Mouse (Mus musculus) heart, embryonic 13.5 days (tissue): ENCODE results near the gene Psmb2. TPM values are rescaled to one million over a fixed set of nuclear protein-coding genes. Genes with fewer than 3 reads are reported as not detected.

ENCODE experiments used
- ATAC-seq: fragments of 200-750 bp; cut with Nextera tagmentation; 2 replicates; pipeline ENCODE4 v1.8.0; 2017; ENCODE audit warnings: moderate TSS enrichment; ENCODE audit not compliant: insufficient number of reproducible peaks, low FRiP score, low TSS enrichment; ENCODE audit errors: extremely low read depth
- H3K27ac ChIP-seq: fragments of 300-500 bp; sonication (generic); replicated peaks from 2 replicates; pipeline ENCODE4 v1.5.1; 2015; ENCODE audit warnings: moderate library complexity, mild to moderate bottlenecking, inconsistent platforms
- H3K27me3 ChIP-seq: fragments of 300-500 bp; sonication (generic); replicated peaks from 2 replicates; pipeline ENCODE4 v1.6.1; 2015; ENCODE audit warnings: mild to moderate bottlenecking, inconsistent platforms
- H3K36me3 ChIP-seq: fragments of 300-500 bp; sonication (generic); 2 replicates; pipeline ENCODE4 v1.6.1; 2015; ENCODE audit warnings: mild to moderate bottlenecking, inconsistent platforms
- H3K4me1 ChIP-seq: fragments of 300-500 bp; sonication (generic); 2 replicates; pipeline ENCODE4 v1.6.1; 2015; ENCODE audit warnings: inconsistent platforms
- H3K4me2 ChIP-seq: fragments of 300-500 bp; sonication (generic); 2 replicates; pipeline ENCODE4 v1.6.1; 2015; ENCODE audit warnings: inconsistent platforms, mild to moderate bottlenecking, moderate library complexity
- H3K4me3 ChIP-seq: fragments of 300-500 bp; sonication (generic); 2 replicates; pipeline ENCODE4 v1.5.1; 2015; ENCODE audit warnings: moderate library complexity, mild to moderate bottlenecking, inconsistent platforms
- H3K9ac ChIP-seq: fragments of 300-500 bp; sonication (generic); 2 replicates; pipeline ENCODE4 v1.6.1; 2015; ENCODE audit warnings: inconsistent platforms, mild to moderate bottlenecking, moderate library complexity
- H3K9me3 ChIP-seq: fragments of 300-500 bp; sonication (generic); 2 replicates; pipeline ENCODE4 v1.6.1; 2016; ENCODE audit warnings: inconsistent platforms
- WGBS: fragments of 180-500 bp; shearing (Covaris S2); methylation state at CpG from one replicate; pipeline ENCODE4 v1.1.7; 2015; ENCODE audit warnings: mixed read lengths; 5-methylcytosine and 5-hydroxymethylcytosine counted together
- polyA plus RNA-seq: library from polyadenylated mRNA; unstranded; fragments of >200 nt; fragmentation: Nextera tagmentation; extraction: Ambion mirVana; gene quantifications from 2 replicates; pipeline ENCODE4 v1.2.1, GENCODE M21; 2015

Gene Psmb2
- polyA plus RNA-seq, 1 experiment from 2014 or later = 372 TPM

GRCm38 (mm10) chr4:126732531-126733380 lies 55.3 kb downstream of the Psmb2 start:
- ATAC-seq = no peak
- Histone ChIP-seq H3K9ac (0 out of 2 replicates have a peak overlapping the region, but pooled peaks have one; percentile 14), H3K36me3 (no peaks in the 10 kb centered on the region), H3K4me2 (peak overlapping the region; percentile 46), H3K27ac (no peak overlapping the region), H3K4me1 (peaks cover 31% of the 10 kb centered on the region), H3K9me3 (no peaks in the 10 kb centered on the region), H3K27me3 (peaks cover 93% of the 10 kb centered on the region), H3K4me3 (peak overlapping the region; percentile 25)
- WGBS = 8% methylated on average over 26 of the region's 26 CpGs

GRCm38 (mm10) chr4:126734001-126734603 lies 56.7 kb downstream of the Psmb2 start:
- peaks cover 31% of the 10 kb centered on the region for H3K4me1 ChIP-seq
- H3K4me2 ChIP-seq = no peak overlapping the region
- no peaks in the 10 kb centered on the region for H3K36me3 ChIP-seq
- ATAC-seq = no peak
- H3K27ac ChIP-seq = no peak overlapping the region
- H3K9ac ChIP-seq = no peak overlapping the region
- 3% methylated on average over 16 of the region's 16 CpGs for WGBS
- peaks cover 100% of the 10 kb centered on the region for H3K27me3 ChIP-seq
- H3K9me3 ChIP-seq = no peaks in the 10 kb centered on the region
- H3K4me3 ChIP-seq = peak overlapping the region; percentile 51; the same call in 1 of the 2 replicates

GRCm38 (mm10) chr4:126734700-126735381 lies 57.4 kb downstream of the Psmb2 start:
- 2% methylated on average over 51 of the region's 51 CpGs for WGBS
- Histone ChIP-seq H3K27me3 (peaks cover 100% of the 10 kb centered on the region), H3K9ac (peak overlapping the region; percentile 65), H3K9me3 (no peaks in the 10 kb centered on the region), H3K27ac (no peak overlapping the region), H3K4me3 (peak overlapping the region; percentile 51), H3K4me1 (peaks cover 31% of the 10 kb centered on the region), H3K36me3 (no peaks in the 10 kb centered on the region), H3K4me2 (peak overlapping the region; percentile 66)
- ATAC-seq = no peak

- no peak for ATAC-seq
- Histone ChIP-seq H3K27me3 (peaks cover 99% of the 10 kb centered on the region), H3K36me3 (no peaks in the 10 kb centered on the region), H3K9ac (peak overlapping the region; percentile 65), H3K4me3 (peak overlapping the region; percentile 51), H3K9me3 (no peaks in the 10 kb centered on the region), H3K4me1 (peaks cover 31% of the 10 kb centered on the region), H3K27ac (no peak overlapping the region), H3K4me2 (peak overlapping the region; percentile 66)
- WGBS = 1% methylated on average over 50 of the region's 62 CpGs
These were observed 58.1 kb downstream of the Psmb2 start for GRCm38 (mm10) chr4:126735382-126736000.

- Histone ChIP-seq H3K4me2 (peak within 1 kb of the TSS; percentile 66), H3K4me3 (peak within 1 kb of the TSS; percentile 51), H3K9ac (peak within 1 kb of the TSS; percentile 65), H3K9me3 (no peaks in the 10 kb centered on the region), H3K27ac (no peak within 1 kb of the TSS), H3K36me3 (no peaks in the 10 kb centered on the region), H3K27me3 (peaks cover 94% of the 10 kb centered on the region), H3K4me1 (peaks cover 31% of the 10 kb centered on the region)
- ATAC-seq = no peak
- WGBS = 2% methylated on average over 32 of the region's 32 CpGs
These were observed 58.6 kb downstream of the Psmb2 start, which contains the start of gene Tfap2e for GRCm38 (mm10) chr4:126736001-126736414. Tfap2e (minus strand) TSS chr4:126736240.

GRCm38 (mm10) chr4:126739966-126740676 lies 62.7 kb downstream of the Psmb2 start:
- Histone ChIP-seq H3K27ac (no peak overlapping the region), H3K4me1 (peaks cover 32% of the 10 kb centered on the region), H3K27me3 (peaks cover 56% of the 10 kb centered on the region), H3K9ac (no peak overlapping the region), H3K4me2 (no peak overlapping the region), H3K36me3 (peaks cover 10% of the 10 kb centered on the region), H3K4me3 (no peak overlapping the region), H3K9me3 (no peaks in the 10 kb centered on the region)
- no peak for ATAC-seq
- WGBS = 21% methylated on average over 10 of the region's 10 CpGs

GRCm38 (mm10) chr4:126741448-126741847 lies 64.0 kb downstream of the Psmb2 start:
- Histone ChIP-seq H3K4me1 (peaks cover 19% of the 10 kb centered on the region), H3K36me3 (peaks cover 23% of the 10 kb centered on the region), H3K27ac (no peak overlapping the region), H3K9me3 (no peaks in the 10 kb centered on the region), H3K9ac (peak overlapping the region; percentile 61), H3K4me2 (peak overlapping the region; percentile 54), H3K4me3 (peak overlapping the region; percentile 15; the same call in 1 of the 2 replicates), H3K27me3 (peaks cover 42% of the 10 kb centered on the region)
- WGBS = 6% methylated on average over 12 of the region's 12 CpGs
- no peak for ATAC-seq

- Histone ChIP-seq H3K4me3 (no peak overlapping the region), H3K36me3 (peaks cover 37% of the 10 kb centered on the region), H3K27ac (no peak overlapping the region), H3K9me3 (no peaks in the 10 kb centered on the region), H3K27me3 (peaks cover 27% of the 10 kb centered on the region), H3K4me1 (peaks cover 19% of the 10 kb centered on the region), H3K4me2 (no peak overlapping the region), H3K9ac (no peak overlapping the region)
- no peak for ATAC-seq
- 40% methylated on average over 2 of the region's 2 CpGs for WGBS
These were observed 65.5 kb downstream of the Psmb2 start for GRCm38 (mm10) chr4:126742976-126743375.

GRCm38 (mm10) chr4:126743713-126744112 lies 66.3 kb downstream of the Psmb2 start:
- ATAC-seq = no peak
- Histone ChIP-seq H3K4me2 (no peak overlapping the region), H3K9ac (no peak overlapping the region), H3K4me1 (peaks cover 19% of the 10 kb centered on the region), H3K27me3 (peaks cover 20% of the 10 kb centered on the region), H3K4me3 (no peak overlapping the region), H3K27ac (no peak overlapping the region), H3K36me3 (peaks cover 44% of the 10 kb centered on the region), H3K9me3 (no peaks in the 10 kb centered on the region)
- WGBS = 15% methylated on average over 11 of the region's 11 CpGs

- no peak for ATAC-seq
These were observed 67.4 kb downstream of the Psmb2 start for GRCm38 (mm10) chr4:126744831-126745230.

More at GRCm38 (mm10) chr4:126744831-126745230, 67.4 kb downstream of the Psmb2 start:
- Histone ChIP-seq H3K9ac (no peak overlapping the region), H3K36me3 (peaks cover 55% of the 10 kb centered on the region), H3K9me3 (no peaks in the 10 kb centered on the region), H3K4me1 (peaks cover 28% of the 10 kb centered on the region), H3K27ac (no peak overlapping the region), H3K4me3 (no peak overlapping the region), H3K4me2 (no peak overlapping the region), H3K27me3 (peaks cover 9% of the 10 kb centered on the region; the same call in 1 of the 2 replicates)
- 85% methylated on average over 14 of the region's 14 CpGs for WGBS
